Mouse (Mus musculus) heart, postnatal 10 days (tissue): Measurements from ENCODE around the gene 2310011J03Rik. TPM values are rescaled to one million over a fixed set of nuclear protein-coding genes. Genes with fewer than 3 reads are reported as not detected.
A peak's percentile ranks its signal among the peaks of the same experiment; 100 is the strongest.

Experiments used
- DNase-seq, 2 experiments: peaks; one replicate each; pipeline ENCODE4 v3.0.0; 2021
- intact Hi-C: fragments of 180-260 bp; cut with DNase I; formaldehyde crosslinking; loops from one replicate; pipeline ENCODE4 v1.15.1; 2025
- total RNA-seq, 2 experiments: library from RNA; stranded (reverse); gene quantifications; 2 replicates each; pipeline ENCODE4 v1.2.3; 2021

2310011J03Rik gene
- total RNA-seq, 2 experiments from 2014 or later: 15.3 to 17.9 TPM

GRCm38 (mm10) chr10:80342749-80343424 is 22.6 kb upstream of the 2310011J03Rik start:
- peak; percentile 53 to 62 for DNase-seq
- intact Hi-C loops: loop anchor here (10.0 kb wide), 1 partner anchor 168 kb away; the partner anchor contains the start of genes 1600002K03Rik and Efna2

- intact Hi-C loops: loop anchor here (10.0 kb wide), 1 partner anchor 168 kb away; the partner anchor contains the start of genes 1600002K03Rik and Efna2
- no peak for DNase-seq
These were observed 22.0 kb upstream of the 2310011J03Rik start for GRCm38 (mm10) chr10:80342305-80342748.

GRCm38 (mm10) chr10:80341491-80342304 is 21.4 kb upstream of the 2310011J03Rik start:
- intact Hi-C loops: loop anchor here (10.0 kb wide), 1 partner anchor 167 kb away; the partner anchor contains the start of genes 1600002K03Rik and Efna2
- DNase-seq: no peak

GRCm38 (mm10) chr10:80341026-80341425 is 20.7 kb upstream of the 2310011J03Rik start:
- DNase-seq: no peak
- intact Hi-C loops: loop anchor here (10.0 kb wide), 1 partner anchor 166 kb away; the partner anchor contains the start of genes 1600002K03Rik and Efna2

GRCm38 (mm10) chr10:80339941-80340750 is 19.8 kb upstream of the 2310011J03Rik start:
- intact Hi-C loops: loop anchor here (1.0 to 10.0 kb wide), 2 partner anchors 34 to 165 kb away; partner anchors contain the start of genes 1600002K03Rik and Efna2
- DNase-seq: peak; percentile 88 to 94

- intact Hi-C loops: no loop called here
- no peak for DNase-seq
These were observed 15.9 kb upstream of the 2310011J03Rik start for GRCm38 (mm10) chr10:80336263-80336662.

- intact Hi-C loops: no loop called here
These were observed 12.2 kb upstream of the 2310011J03Rik start for GRCm38 (mm10) chr10:80332525-80332989.

GRCm38 (mm10) chr10:80331636-80332524 is 11.5 kb upstream of the 2310011J03Rik start:
- no peak for DNase-seq
- intact Hi-C loops: no loop called here

More at GRCm38 (mm10) chr10:80332525-80332989, 12.2 kb upstream of the 2310011J03Rik start:
- no peak for DNase-seq

GRCm38 (mm10) chr10:80330888-80331287 is 10.6 kb upstream of the 2310011J03Rik start:
- intact Hi-C loops: no loop called here

GRCm38 (mm10) chr10:80330084-80330483 is 9.7 kb upstream of the 2310011J03Rik start:
- no peak for DNase-seq
- intact Hi-C loops: no loop called here

More at GRCm38 (mm10) chr10:80330888-80331287, 10.6 kb upstream of the 2310011J03Rik start:
- DNase-seq: no peak

GRCm38 (mm10) chr10:80329273-80330081 is 9.1 kb upstream of the 2310011J03Rik start, which contains the start of the genes Pcsk4 and Reep6:
Pcsk4 (minus strand) TSS chr10:80329498.
Reep6 (plus strand) TSS chr10:80329953.
- intact Hi-C loops: no loop called here
- peak; percentile 93 to 94 for DNase-seq

- intact Hi-C loops: no loop called here
- DNase-seq: no peak
These were observed 4.7 kb upstream of the 2310011J03Rik start for GRCm38 (mm10) chr10:80325045-80325444.

- DNase-seq: no peak
These were observed 4.0 kb upstream of the 2310011J03Rik start for GRCm38 (mm10) chr10:80324120-80325037.

GRCm38 (mm10) chr10:80323261-80324119 is 3.2 kb upstream of the 2310011J03Rik start:
- intact Hi-C loops: no loop called here
- peak; percentile 76 to 79 for DNase-seq

More at GRCm38 (mm10) chr10:80324120-80325037, 4.0 kb upstream of the 2310011J03Rik start:
- intact Hi-C loops: no loop called here

- intact Hi-C loops: no loop called here
- peak in 1 of 2 experiments; percentile 58 for DNase-seq
These were observed 2.5 kb upstream of the 2310011J03Rik start for GRCm38 (mm10) chr10:80322811-80323211.
